Mouse (Mus musculus): ENCODE data around the gene Mgat4d. TPM values are rescaled to one million over a fixed set of nuclear protein-coding genes. Genes with fewer than 3 reads are reported as not detected.

Gene Mgat4d
- polyA plus RNA-seq, 1 experiment = not detected

GRCm38 (mm10) chr8:83331899-83332697, 16.2 kb upstream of the Mgat4d start, which contains the start of gene Elmod2:
Gene Elmod2, minus strand, starts transcription at chr8:83332486.
- WGBS = under 1% methylated on average over 85 of the region's 85 CpGs
- H3K4me1 ChIP-seq (ENCODE audit: control insufficient read depth, insufficient read depth, low read length) = no peaks in the 10 kb centered on the region
- peak; percentile 95 for DNase-seq
- peak within 1 kb of the TSS; percentile 97 for H3K4me3 ChIP-seq (replicated peaks; ENCODE audit: extremely low read depth, low read depth, low read length)
- TF ChIP-seq CTCF (IDR thresholded peaks at IDR 0.05; ENCODE audit: insufficient read depth, low read length) (no peak), POLR2A (IDR thresholded peaks at IDR 0.05; ENCODE audit: borderline replicate concordance, extremely low read depth, low read depth, low read length) (peak; percentile 86; the same call in 1 of the 2 replicates)

DNA sequence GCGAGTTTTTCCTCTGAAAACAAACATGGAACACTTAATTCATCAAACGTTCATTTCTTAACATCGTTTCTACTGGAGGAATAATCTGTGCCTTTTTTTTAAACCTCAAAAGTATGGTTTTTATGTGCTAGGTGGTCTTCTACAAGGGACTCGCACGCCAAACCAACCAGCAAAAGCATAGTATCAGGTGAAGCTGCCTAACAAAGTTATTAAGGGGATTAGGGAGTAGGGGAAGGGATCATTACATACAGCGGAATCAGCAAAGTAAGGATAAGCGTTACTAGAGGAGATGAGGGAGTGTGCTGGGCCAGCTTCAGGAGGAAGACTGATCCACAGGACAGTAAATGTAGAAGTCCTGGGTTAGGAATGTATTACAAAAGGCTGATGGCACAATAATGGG, 15.4 kb upstream of the Mgat4d start:
- 21% methylated on average over 7 of the region's 7 CpGs for WGBS
- Histone ChIP-seq H3K4me1 (ENCODE audit: control insufficient read depth, insufficient read depth, low read length) (no peaks in the 10 kb centered on the region), H3K4me3 (replicated peaks; ENCODE audit: extremely low read depth, low read depth, low read length) (peak overlapping the region; percentile 59)
- no peak for TF ChIP-seq CTCF (IDR thresholded peaks at IDR 0.05; ENCODE audit: insufficient read depth, low read length)
- no peak for TF ChIP-seq POLR2A (IDR thresholded peaks at IDR 0.05; ENCODE audit: borderline replicate concordance, extremely low read depth, low read depth, low read length)
- no peak for DNase-seq

- TF ChIP-seq POLR2A (IDR thresholded peaks at IDR 0.05; ENCODE audit: borderline replicate concordance, extremely low read depth, low read depth, low read length) (no peak), CTCF (IDR thresholded peaks at IDR 0.05; ENCODE audit: insufficient read depth, low read length) (no peak)
- Histone ChIP-seq H3K4me3 (replicated peaks; ENCODE audit: extremely low read depth, low read depth, low read length) (no peak overlapping the region), H3K4me1 (ENCODE audit: control insufficient read depth, insufficient read depth, low read length) (no peaks in the 10 kb centered on the region)
- DNase-seq = no peak
- 90% methylated on average over 3 of the region's 3 CpGs for whole genome bisulfite sequencing
Measured at GRCm38 (mm10) chr8:83342076-83342475, 6.2 kb upstream of the Mgat4d start.

DNA sequence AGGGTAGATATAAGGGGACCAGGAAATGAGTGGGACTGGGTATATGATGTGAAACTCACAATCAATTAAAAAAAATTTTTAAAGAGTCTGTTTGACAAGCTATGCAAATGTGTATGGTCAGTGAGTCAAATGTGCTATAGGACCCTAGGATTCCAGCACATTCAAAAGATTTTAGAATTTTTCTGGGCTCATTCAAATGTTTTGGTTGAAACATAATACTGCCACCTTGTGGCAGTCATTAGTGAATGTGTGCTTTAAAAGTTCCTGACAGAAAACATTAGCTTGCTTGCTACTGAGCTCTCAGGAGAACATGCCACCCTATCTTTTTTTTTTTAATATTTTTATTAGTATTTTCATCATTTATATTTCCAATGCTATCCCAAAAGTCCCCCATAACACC, 5.6 kb upstream of the Mgat4d start:
- TF ChIP-seq POLR2A (IDR thresholded peaks at IDR 0.05; ENCODE audit: borderline replicate concordance, extremely low read depth, low read depth, low read length) = no peak
- TF ChIP-seq CTCF (IDR thresholded peaks at IDR 0.05; ENCODE audit: insufficient read depth, low read length) = peak; percentile 32; the same call in 1 of the 2 replicates
- no peaks in the 10 kb centered on the region for H3K4me1 ChIP-seq (ENCODE audit: control insufficient read depth, insufficient read depth, low read length)
- DNase-seq = no peak
- no peak overlapping the region for H3K4me3 ChIP-seq (replicated peaks; ENCODE audit: extremely low read depth, low read depth, low read length)

DNA sequence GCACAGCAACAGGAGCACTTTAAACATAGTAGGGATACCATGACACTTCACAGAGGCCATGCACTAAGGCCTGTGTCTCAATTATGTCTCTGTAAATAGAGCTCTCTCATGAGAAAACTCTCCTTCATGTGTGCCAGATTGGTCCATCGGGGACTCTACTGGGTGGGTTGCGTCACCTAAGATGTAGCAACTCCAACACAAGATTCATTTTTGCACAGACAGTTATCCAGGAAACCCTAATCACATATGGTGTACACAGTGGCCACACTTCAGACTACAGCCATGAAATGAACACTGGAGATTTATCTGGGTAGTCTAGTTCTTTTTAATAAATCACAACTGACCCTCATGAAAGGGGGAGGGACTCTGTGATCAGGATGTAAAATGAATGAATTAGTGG, 3.0 kb downstream of the Mgat4d start:
- Histone ChIP-seq H3K4me1 (ENCODE audit: control insufficient read depth, insufficient read depth, low read length) (no peaks in the 10 kb centered on the region), H3K4me3 (replicated peaks; ENCODE audit: extremely low read depth, low read depth, low read length) (no peak overlapping the region)
- WGBS = 79% methylated on average over 2 of the region's 2 CpGs
- TF ChIP-seq POLR2A (IDR thresholded peaks at IDR 0.05; ENCODE audit: borderline replicate concordance, extremely low read depth, low read depth, low read length) (no peak), CTCF (IDR thresholded peaks at IDR 0.05; ENCODE audit: insufficient read depth, low read length) (no peak)
- no peak for DNase-seq

- no peak for DNase-seq
- WGBS = 66% methylated on average over 7 of the region's 7 CpGs
Measured at GRCm38 (mm10) chr8:83363156-83363769, 15.0 kb downstream of the Mgat4d start.

GRCm38 (mm10) chr8:83377231-83377630, 29.0 kb downstream of the Mgat4d start:
- no peak for DNase-seq
- Histone ChIP-seq H3K4me1 (ENCODE audit: control insufficient read depth, insufficient read depth, low read length) (no peaks in the 10 kb centered on the region), H3K4me3 (replicated peaks; ENCODE audit: extremely low read depth, low read depth, low read length) (no peak overlapping the region)
- no peak for TF ChIP-seq CTCF (IDR thresholded peaks at IDR 0.05; ENCODE audit: insufficient read depth, low read length)
- no peak for TF ChIP-seq POLR2A (IDR thresholded peaks at IDR 0.05; ENCODE audit: borderline replicate concordance, extremely low read depth, low read depth, low read length)

More at GRCm38 (mm10) chr8:83363156-83363769, 15.0 kb downstream of the Mgat4d start:
- H3K4me1 ChIP-seq (ENCODE audit: control insufficient read depth, insufficient read depth, low read length) = no peaks in the 10 kb centered on the region
- no peak overlapping the region for H3K4me3 ChIP-seq (replicated peaks; ENCODE audit: extremely low read depth, low read depth, low read length)
- no peak for TF ChIP-seq POLR2A (IDR thresholded peaks at IDR 0.05; ENCODE audit: borderline replicate concordance, extremely low read depth, low read depth, low read length)
- no peak for TF ChIP-seq CTCF (IDR thresholded peaks at IDR 0.05; ENCODE audit: insufficient read depth, low read length)

GRCm38 (mm10) chr8:83380141-83380540, 31.9 kb downstream of the Mgat4d start:
- 52% methylated on average over 4 of the region's 4 CpGs for WGBS
- no peak for DNase-seq
- no peak overlapping the region for H3K4me3 ChIP-seq (replicated peaks; ENCODE audit: extremely low read depth, low read depth, low read length)
- TF ChIP-seq POLR2A (IDR thresholded peaks at IDR 0.05; ENCODE audit: borderline replicate concordance, extremely low read depth, low read depth, low read length) = no peak
- no peak for TF ChIP-seq CTCF (IDR thresholded peaks at IDR 0.05; ENCODE audit: insufficient read depth, low read length)
- H3K4me1 ChIP-seq (ENCODE audit: control insufficient read depth, insufficient read depth, low read length) = no peaks in the 10 kb centered on the region

DNA sequence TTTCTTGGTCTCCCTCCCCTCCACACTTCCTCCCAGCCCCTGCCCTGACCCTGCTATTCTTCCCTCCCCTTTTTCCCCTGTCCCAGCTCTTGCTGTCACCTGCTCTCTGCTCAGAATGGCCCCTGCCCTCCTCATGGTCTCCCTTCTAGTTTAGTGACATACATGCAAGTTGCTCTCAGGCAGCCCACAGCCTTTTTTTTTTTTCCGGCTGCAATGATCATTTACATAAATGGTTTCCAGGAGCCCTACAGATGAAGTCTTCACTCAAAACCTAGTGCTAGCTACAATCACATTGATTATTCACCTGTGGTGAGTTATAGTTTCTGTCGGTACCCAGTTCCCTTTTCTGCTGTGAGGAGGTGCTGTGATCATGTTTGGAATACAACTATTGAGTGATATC, 32.7 kb downstream of the Mgat4d start:
- no peaks in the 10 kb centered on the region for H3K4me1 ChIP-seq (ENCODE audit: control insufficient read depth, insufficient read depth, low read length)
- 85% methylated on average over 2 of the region's 2 CpGs for WGBS
- TF ChIP-seq CTCF (IDR thresholded peaks at IDR 0.05; ENCODE audit: insufficient read depth, low read length) (no peak), POLR2A (IDR thresholded peaks at IDR 0.05; ENCODE audit: borderline replicate concordance, extremely low read depth, low read depth, low read length) (no peak)
- H3K4me3 ChIP-seq (replicated peaks; ENCODE audit: extremely low read depth, low read depth, low read length) = no peak overlapping the region
- no peak for DNase-seq

DNA sequence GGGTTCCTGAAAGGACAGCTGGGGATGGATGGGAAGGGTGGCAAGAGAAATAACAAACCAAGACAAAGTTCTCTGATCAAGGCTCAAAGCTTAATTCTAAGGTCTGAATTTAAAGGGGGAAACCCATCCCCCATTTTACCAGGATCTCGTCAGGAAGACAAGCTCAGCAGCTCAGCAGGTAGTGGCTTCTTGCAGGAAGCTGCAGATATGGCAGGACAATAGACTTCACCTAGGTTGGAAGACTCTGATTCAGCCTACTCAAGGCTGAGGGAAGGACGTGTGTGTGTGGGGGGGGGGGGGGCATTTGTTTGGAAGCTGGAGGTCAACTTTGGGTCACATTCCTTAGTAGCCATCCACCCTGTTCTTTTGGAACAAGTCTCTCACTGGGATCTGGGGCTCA, 34.6 kb downstream of the Mgat4d start:
- no peaks in the 10 kb centered on the region for H3K4me1 ChIP-seq (ENCODE audit: control insufficient read depth, insufficient read depth, low read length)
- TF ChIP-seq POLR2A (IDR thresholded peaks at IDR 0.05; ENCODE audit: borderline replicate concordance, extremely low read depth, low read depth, low read length) (no peak), CTCF (IDR thresholded peaks at IDR 0.05; ENCODE audit: insufficient read depth, low read length) (no peak)
- no peak for DNase-seq
- no peak overlapping the region for H3K4me3 ChIP-seq (replicated peaks; ENCODE audit: extremely low read depth, low read depth, low read length)
- 25% methylated on average over 2 of the region's 2 CpGs for WGBS

All from lung, adult 2 months (tissue).